Mouse (Mus musculus) embryonic facial prominence, embryonic 13.5 days (tissue): ENCODE results near the gene Als2cr12. TPM values are rescaled to one million over a fixed set of nuclear protein-coding genes. Genes with fewer than 3 reads are reported as not detected.
"Not testable (repeated sequence)": the region's sequence is repeated elsewhere in the genome, so short reads cannot be mapped to it uniquely, and the experiment has no call there.

Experiments
- ATAC-seq: fragments of 200-750 bp; cut with Nextera tagmentation; 2 replicates; pipeline ENCODE4 v1.8.0; 2017; ENCODE audit warnings: low read depth; ENCODE audit not compliant: insufficient number of reproducible peaks, insufficient read depth, low FRiP score, low TSS enrichment
- H3K27ac ChIP-seq: fragments of 300-500 bp; sonication (generic); 2 replicates; pipeline ENCODE4 v1.5.1; 2015; ENCODE audit warnings: moderate library complexity, mild to moderate bottlenecking, inconsistent platforms
- H3K27me3 ChIP-seq: fragments of 300-500 bp; sonication (generic); 2 replicates; pipeline ENCODE4 v1.6.1; 2015; ENCODE audit warnings: mild to moderate bottlenecking, inconsistent platforms
- H3K36me3 ChIP-seq: fragments of 300-500 bp; sonication (generic); 2 replicates; pipeline ENCODE4 v1.6.1; 2015; ENCODE audit warnings: mild to moderate bottlenecking, inconsistent platforms
- H3K4me1 ChIP-seq: fragments of 300-500 bp; sonication (generic); 2 replicates; pipeline ENCODE4 v1.6.1; 2015; ENCODE audit warnings: inconsistent platforms
- H3K4me2 ChIP-seq: fragments of 300-500 bp; sonication (generic); 2 replicates; pipeline ENCODE4 v1.6.1; 2015; ENCODE audit warnings: moderate library complexity, mild to moderate bottlenecking, inconsistent platforms
- H3K4me3 ChIP-seq: fragments of 300-500 bp; sonication (generic); 2 replicates; pipeline ENCODE4 v1.5.1; 2015; ENCODE audit warnings: mild to moderate bottlenecking, inconsistent platforms
- H3K9ac ChIP-seq: fragments of 300-500 bp; sonication (generic); 2 replicates; pipeline ENCODE4 v1.6.1; 2015; ENCODE audit warnings: mild to moderate bottlenecking, inconsistent platforms
- H3K9me3 ChIP-seq: fragments of 300-500 bp; sonication (generic); 2 replicates; pipeline ENCODE4 v1.6.1; 2016; ENCODE audit warnings: inconsistent platforms
- WGBS: fragments of 180-500 bp; shearing (Covaris S2); methylation state at CpG from one replicate; pipeline ENCODE4 v1.1.7; 2015; ENCODE audit warnings: mixed read lengths; 5-methylcytosine and 5-hydroxymethylcytosine counted together
- polyA plus RNA-seq: library from polyadenylated mRNA; unstranded; fragments of >200 nt; fragmentation: Nextera tagmentation; extraction: Ambion mirVana; gene quantifications from 2 replicates; pipeline ENCODE4 v1.2.1, GENCODE M21; 2015

Als2cr12 gene
- polyA plus RNA-seq, 1 experiment from 2014 or later: not detected

DNA sequence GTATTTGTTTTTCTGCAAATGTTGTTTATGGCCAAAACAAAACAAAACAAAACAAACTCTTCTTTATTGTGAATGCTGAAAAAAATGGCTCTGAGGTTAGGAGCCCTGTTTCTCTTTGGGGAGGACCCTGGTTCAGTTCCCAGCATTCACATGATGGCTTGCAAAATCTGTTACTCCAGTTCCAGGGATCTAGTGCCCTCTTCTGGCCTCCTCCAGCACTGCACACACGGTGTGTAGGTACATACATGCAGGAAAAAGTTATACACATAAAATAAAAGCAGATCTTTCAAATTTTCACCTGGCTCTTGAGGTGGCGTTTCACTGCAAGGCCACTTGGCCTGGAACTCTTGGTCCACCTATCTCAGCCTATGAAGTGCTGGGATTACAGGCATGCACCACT, 77.0 kb downstream of the Als2cr12 start:
- Histone ChIP-seq H3K4me3 (no peak overlapping the region), H3K36me3 (no peaks in the 10 kb centered on the region), H3K4me1 (no peaks in the 10 kb centered on the region), H3K27me3 (no peaks in the 10 kb centered on the region), H3K27ac (no peak overlapping the region), H3K9me3 (no peaks in the 10 kb centered on the region; the same call in 1 of the 2 replicates), H3K4me2 (no peak overlapping the region), H3K9ac (no peak overlapping the region)
- WGBS: 85% methylated on average over 2 of the region's 2 CpGs
- no peak for ATAC-seq

DNA sequence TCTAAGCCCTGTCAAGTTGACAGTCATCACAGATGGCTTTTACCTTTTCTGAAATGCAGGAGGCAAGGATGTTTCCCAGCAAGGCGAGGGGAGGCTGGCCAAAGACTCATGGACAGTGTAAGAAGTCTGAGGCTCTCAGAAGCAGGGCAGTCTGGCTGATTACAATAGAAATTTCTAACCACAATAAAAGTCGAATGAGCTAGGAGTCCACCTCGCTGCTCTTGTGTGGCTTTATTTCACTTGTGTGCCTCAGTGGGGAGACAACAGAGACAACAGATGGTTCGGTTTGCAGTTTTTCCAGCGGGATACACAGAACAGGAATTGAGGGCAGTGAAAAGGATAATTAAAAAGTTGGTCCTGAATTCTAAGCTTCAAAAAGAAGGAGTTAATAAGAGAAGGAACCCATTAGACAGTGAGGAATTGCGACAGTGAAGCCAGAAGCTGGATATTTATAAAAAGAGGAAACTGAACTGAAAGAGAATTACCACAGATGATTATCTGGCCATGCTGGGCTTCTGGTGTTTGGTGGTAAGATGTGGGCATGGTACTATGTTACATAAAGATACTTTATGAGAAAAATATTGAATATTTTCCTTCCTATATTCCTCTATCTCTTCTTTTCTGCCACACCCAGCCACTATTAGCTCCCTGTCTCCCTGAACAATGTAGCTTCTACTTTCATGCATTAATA, 77.7 kb downstream of the Als2cr12 start:
- WGBS: 75% methylated on average over 6 of the region's 6 CpGs
- no peaks in the 10 kb centered on the region for H3K36me3 ChIP-seq
- no peak overlapping the region for H3K4me2 ChIP-seq
- no peaks in the 10 kb centered on the region; the same call in 1 of the 2 replicates for H3K9me3 ChIP-seq
- H3K4me1 ChIP-seq: no peaks in the 10 kb centered on the region
- no peak for ATAC-seq
- no peak overlapping the region for H3K9ac ChIP-seq
- no peaks in the 10 kb centered on the region for H3K27me3 ChIP-seq
- H3K27ac ChIP-seq: no peak overlapping the region
- no peak overlapping the region for H3K4me3 ChIP-seq

DNA sequence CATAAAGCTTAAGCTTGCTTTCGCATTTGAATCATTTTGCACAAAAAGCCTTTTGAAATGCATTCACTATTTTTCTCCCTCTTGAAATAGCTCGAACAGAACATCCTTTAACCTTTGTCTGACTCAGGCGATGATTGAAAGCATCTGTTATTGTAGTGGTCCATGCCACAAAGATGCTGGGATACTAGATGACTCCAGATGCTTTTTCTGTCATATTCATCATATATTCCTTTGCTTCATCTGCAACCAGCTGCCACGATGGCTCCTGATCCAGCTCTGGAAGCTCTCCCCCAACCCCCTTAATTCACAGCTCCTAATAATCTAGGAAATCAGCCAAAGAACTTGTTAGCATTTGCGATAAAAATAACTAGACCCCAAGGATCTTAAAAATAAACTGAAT, 78.7 kb downstream of the Als2cr12 start:
- Histone ChIP-seq H3K4me1 (no peaks in the 10 kb centered on the region), H3K27ac (no peak overlapping the region), H3K4me3 (no peak overlapping the region), H3K4me2 (no peak overlapping the region), H3K9me3 (no peaks in the 10 kb centered on the region; the same call in 1 of the 2 replicates), H3K27me3 (no peaks in the 10 kb centered on the region), H3K9ac (no peak overlapping the region), H3K36me3 (no peaks in the 10 kb centered on the region)
- ATAC-seq: no peak
- 56% methylated on average over 5 of the region's 5 CpGs for WGBS

DNA sequence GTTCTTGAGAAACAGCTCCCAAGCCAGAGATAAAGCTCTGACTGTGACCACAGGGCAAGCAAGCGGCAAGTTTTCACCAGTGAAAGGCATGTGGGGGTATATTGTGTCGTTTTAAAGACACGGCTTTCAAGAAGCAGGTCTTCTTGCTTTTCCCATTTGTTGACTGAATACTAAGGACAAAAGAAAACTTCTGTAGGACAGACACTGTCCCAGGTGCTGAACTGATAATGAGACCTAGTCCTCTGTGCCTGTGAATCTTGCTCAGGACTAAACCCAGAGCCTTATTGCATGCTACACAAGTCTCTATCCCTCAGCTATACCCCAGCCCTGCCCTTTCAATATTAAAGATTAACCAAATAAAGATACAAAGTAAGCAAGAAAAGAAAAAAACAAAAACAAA, 79.6 kb downstream of the Als2cr12 start:
- WGBS: 67% methylated on average over 3 of the region's 3 CpGs
- H3K27ac ChIP-seq: no peak overlapping the region
- H3K4me1 ChIP-seq: no peaks in the 10 kb centered on the region
- no peaks in the 10 kb centered on the region for H3K36me3 ChIP-seq
- no peak for ATAC-seq
- H3K4me3 ChIP-seq: no peak overlapping the region
- no peak overlapping the region for H3K4me2 ChIP-seq
- no peaks in the 10 kb centered on the region; the same call in 1 of the 2 replicates for H3K9me3 ChIP-seq
- no peak overlapping the region for H3K9ac ChIP-seq
- H3K27me3 ChIP-seq: no peaks in the 10 kb centered on the region

DNA sequence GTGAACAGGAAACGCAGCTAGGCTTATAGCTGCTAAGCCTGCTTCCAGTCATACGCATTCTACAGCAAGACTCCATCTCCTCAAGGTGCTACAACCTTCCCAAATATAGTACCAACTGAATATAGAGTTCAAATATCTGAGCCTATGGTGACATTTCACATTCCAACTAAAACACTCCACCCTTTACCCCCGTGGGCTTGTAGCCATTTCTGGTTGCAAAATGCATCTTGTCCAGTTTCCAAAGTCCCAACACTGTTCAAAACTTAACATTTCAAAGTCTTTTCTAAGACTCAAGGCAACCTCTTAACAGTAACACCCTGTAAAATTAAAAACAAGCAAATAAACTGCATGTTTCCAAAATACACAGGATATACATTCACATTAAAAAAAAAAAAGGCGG, 80.6 kb downstream of the Als2cr12 start:
- Histone ChIP-seq H3K27ac (no peak overlapping the region), H3K4me3 (no peak overlapping the region), H3K9ac (no peak overlapping the region), H3K36me3 (no peaks in the 10 kb centered on the region), H3K9me3 (no peaks in the 10 kb centered on the region; the same call in 1 of the 2 replicates), H3K4me1 (no peaks in the 10 kb centered on the region), H3K27me3 (no peaks in the 10 kb centered on the region), H3K4me2 (no peak overlapping the region)
- WGBS: 83% methylated on average over 4 of the region's 4 CpGs
- ATAC-seq: no peak

DNA sequence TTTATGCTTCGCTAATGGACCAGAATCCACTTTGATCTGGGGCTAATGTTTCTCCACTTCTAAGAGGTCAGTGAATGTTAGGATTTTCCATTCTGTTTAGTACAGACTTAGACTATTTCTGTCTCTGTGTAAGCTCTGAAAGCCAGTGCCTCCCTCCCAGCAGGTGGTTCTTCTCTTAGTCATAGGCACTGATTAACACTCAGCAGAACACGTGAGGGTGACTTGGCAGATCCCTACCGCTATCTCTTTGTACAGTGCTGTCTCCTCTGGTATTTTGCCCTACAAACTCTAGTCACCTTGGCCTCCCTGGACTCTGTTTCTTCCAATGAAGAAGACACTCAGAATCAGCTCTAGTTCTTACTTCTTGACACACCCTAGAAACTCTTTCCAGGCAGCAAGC, 81.4 kb downstream of the Als2cr12 start:
- no peaks in the 10 kb centered on the region for H3K4me1 ChIP-seq
- ATAC-seq: no peak
- no peaks in the 10 kb centered on the region for H3K36me3 ChIP-seq
- H3K27me3 ChIP-seq: no peaks in the 10 kb centered on the region
- H3K27ac ChIP-seq: no peak overlapping the region
- no peaks in the 10 kb centered on the region; the same call in 1 of the 2 replicates for H3K9me3 ChIP-seq
- no peak overlapping the region for H3K4me3 ChIP-seq
- WGBS: 59% methylated on average over 3 of the region's 3 CpGs
- no peak overlapping the region for H3K4me2 ChIP-seq
- no peak overlapping the region for H3K9ac ChIP-seq

DNA sequence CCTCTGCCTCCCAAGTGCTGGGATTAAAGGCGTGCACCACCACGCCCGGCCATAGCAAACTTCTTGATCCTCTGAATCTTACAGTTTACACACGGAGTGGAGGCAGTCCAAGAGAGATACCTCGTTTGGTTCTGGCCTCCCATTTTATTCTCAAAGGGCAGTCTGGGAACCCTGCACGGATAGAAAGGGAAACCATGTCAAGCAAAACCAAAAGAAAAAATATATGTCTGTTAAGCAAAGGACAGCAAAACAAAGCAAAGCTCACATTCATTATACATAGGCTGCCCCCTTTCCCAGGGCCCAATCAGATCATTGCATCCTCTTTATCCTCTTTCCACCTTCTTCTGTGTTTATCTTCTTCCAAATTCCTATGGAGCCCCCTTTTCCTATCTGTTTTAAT, 82.0 kb downstream of the Als2cr12 start:
- Histone ChIP-seq H3K4me3 (no peak overlapping the region), H3K9ac (no peak overlapping the region), H3K4me1 (no peaks in the 10 kb centered on the region), H3K4me2 (no peak overlapping the region), H3K27ac (no peak overlapping the region), H3K9me3 (no peaks in the 10 kb centered on the region; the same call in 1 of the 2 replicates), H3K36me3 (no peaks in the 10 kb centered on the region), H3K27me3 (no peaks in the 10 kb centered on the region)
- WGBS: 76% methylated on average over 6 of the region's 6 CpGs
- ATAC-seq: no peak

DNA sequence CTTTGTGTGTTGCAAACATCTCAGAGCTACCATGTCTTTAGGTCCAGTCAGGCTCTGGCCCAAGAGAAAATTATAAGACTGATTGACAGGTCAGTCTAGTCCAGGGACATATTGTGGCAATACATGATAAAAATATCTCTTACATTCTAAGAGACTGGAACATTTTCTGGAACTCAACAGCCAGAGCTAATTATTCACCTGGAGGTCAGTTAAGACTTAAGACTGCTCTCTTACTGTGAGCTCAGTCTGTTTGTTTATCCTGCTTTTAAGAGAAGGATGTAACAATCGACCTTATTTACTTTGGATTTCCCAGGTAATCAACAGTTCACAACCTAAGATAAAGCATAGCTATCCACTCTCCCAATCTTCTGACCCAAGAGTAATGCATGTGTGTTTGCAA, 85.2 kb downstream of the Als2cr12 start:
- Histone ChIP-seq H3K27me3 (no peaks in the 10 kb centered on the region), H3K27ac (no peak overlapping the region), H3K9ac (no peak overlapping the region), H3K36me3 (no peaks in the 10 kb centered on the region), H3K9me3 (no peaks in the 10 kb centered on the region), H3K4me3 (no peak overlapping the region), H3K4me2 (no peak overlapping the region), H3K4me1 (no peaks in the 10 kb centered on the region)
- ATAC-seq: no peak
- WGBS: 40% methylated on average over 1 of the region's 1 CpGs

DNA sequence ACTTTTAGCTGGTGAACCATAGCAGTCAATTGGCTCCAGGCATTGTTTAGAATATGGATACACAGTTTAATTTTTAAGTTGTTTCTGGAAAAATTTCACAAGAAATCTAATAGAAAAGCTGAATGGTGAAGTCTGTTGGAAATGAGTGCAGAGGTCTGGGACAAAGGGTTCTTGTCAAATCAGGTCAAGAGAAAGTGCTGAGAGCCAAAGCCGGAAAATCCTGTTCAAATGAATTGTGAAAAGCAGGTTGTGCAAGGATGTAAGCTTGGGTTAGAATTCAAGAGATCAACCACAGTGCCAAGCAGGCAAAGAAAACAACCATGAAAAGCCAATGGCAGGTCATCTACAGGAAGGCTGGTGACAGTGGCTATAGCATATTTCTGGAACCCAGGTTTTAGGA, 85.6 kb downstream of the Als2cr12 start:
- no peaks in the 10 kb centered on the region for H3K9me3 ChIP-seq
- ATAC-seq: no peak
- H3K36me3 ChIP-seq: no peaks in the 10 kb centered on the region
- H3K4me2 ChIP-seq: no peak overlapping the region
- H3K9ac ChIP-seq: no peak overlapping the region
- H3K27me3 ChIP-seq: no peaks in the 10 kb centered on the region
- no peak overlapping the region for H3K27ac ChIP-seq
- H3K4me1 ChIP-seq: no peaks in the 10 kb centered on the region
- H3K4me3 ChIP-seq: no peak overlapping the region
- 69% methylated on average over 1 of the region's 1 CpGs for WGBS

DNA sequence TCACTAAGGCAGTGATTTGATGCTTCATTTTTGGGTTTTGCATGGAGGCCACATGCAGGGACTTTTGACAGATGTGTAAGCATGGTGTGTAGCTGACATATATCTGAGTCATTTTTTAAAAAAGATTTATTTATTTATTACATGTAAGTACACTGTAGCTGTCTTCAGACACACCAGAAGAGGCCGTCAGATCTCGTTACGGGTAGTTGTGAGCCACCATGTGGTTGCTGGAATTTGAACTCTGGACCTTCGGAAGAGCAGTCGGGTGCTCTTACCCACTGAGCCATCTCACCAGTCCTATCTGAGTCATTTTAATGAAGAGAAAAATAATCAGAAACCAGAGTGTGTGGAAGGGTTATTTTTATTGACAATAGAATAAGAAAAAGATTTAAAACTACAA, 86.2 kb downstream of the Als2cr12 start:
- not testable (repeated sequence) for ATAC-seq, H3K4me1 ChIP-seq, H3K9ac ChIP-seq, H3K36me3 ChIP-seq, H3K9me3 ChIP-seq, H3K27me3 ChIP-seq, H3K27ac ChIP-seq, H3K4me3 ChIP-seq, H3K4me2 ChIP-seq
- WGBS: 86% methylated on average over 5 of the region's 5 CpGs

DNA sequence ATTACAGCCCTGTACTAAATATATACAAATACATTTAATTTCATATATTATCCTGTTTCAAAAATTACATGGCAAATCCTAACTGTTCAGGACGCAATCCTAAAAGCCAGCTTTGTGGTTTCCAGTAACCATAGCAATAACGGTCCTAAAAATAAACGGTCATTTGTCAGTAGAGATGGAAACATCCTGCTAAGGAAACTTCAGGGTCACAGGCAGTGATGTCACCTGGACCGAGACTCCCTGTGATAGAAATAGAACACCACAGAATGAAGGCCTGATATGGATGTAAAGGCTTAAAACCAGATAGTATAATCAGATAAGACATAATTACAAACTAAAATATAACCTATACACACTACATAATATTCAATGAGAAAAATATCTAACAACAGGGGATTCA, 92.1 kb downstream of the Als2cr12 start:
- Histone ChIP-seq H3K27me3 (no peaks in the 10 kb centered on the region), H3K4me3 (no peak overlapping the region), H3K4me2 (no peak overlapping the region), H3K4me1 (no peaks in the 10 kb centered on the region), H3K36me3 (no peaks in the 10 kb centered on the region), H3K27ac (no peak overlapping the region), H3K9me3 (no peaks in the 10 kb centered on the region), H3K9ac (no peak overlapping the region)
- WGBS: 71% methylated on average over 4 of the region's 4 CpGs
- ATAC-seq: no peak

DNA sequence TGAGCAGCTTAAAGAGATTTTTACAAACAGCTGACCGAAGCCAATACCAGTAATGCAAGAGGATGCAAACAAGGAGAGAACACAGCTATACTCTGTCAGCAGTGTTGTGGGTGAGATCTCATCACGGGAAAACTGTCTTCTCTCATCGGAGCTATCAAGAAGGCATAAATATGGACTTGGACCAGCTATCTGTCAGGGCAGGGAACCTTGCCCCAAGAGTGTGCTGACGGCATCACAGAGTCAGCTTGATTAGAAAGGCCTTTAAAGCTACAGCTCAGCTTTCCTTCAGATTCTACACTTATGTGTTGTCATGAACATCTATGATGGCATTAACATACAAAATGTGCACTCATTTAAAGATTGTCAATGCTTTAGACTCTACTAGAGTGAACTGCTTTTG, 93.1 kb downstream of the Als2cr12 start:
- no peak overlapping the region for H3K4me3 ChIP-seq
- H3K4me2 ChIP-seq: no peak overlapping the region
- ATAC-seq: no peak
- H3K27me3 ChIP-seq: no peaks in the 10 kb centered on the region
- no peaks in the 10 kb centered on the region for H3K4me1 ChIP-seq
- no peak overlapping the region for H3K9ac ChIP-seq
- WGBS: 79% methylated on average over 4 of the region's 4 CpGs
- H3K36me3 ChIP-seq: no peaks in the 10 kb centered on the region
- no peak overlapping the region for H3K27ac ChIP-seq
- H3K9me3 ChIP-seq: no peaks in the 10 kb centered on the region
